In the genomic region with DNA sequence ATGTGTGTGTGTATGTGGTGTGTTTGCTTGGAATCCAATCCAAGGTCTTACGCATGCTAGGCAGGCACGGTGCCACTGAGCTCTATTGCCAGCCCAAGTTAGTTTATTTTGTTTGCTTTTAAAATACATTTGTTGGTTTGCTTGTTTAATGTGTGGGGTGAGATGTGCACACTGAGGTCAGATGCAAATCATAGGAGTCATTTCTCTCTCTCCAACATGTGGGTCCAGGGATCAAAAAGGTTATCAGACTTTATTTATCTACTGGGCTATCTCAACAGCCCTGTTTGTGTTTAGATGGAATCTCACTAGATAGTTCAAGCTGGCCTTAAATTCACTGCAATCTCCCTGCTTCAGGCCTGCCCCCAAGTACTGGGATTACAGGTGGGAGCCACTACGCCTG, we compare ENCODE assay signal across 24 mouse cellular contexts. TPM values are rescaled to one million over a fixed set of nuclear protein-coding genes. Genes with fewer than 3 reads are reported as not detected.
DNase-seq lines count a peak whose midpoint lies in the region; ATAC-seq and TF ChIP-seq lines count a peak whose summit lies in the region.
"Had no signal": no experiment of that assay in that cellular context is flagged by ENCODE, and none has a peak within 500 bp of the region (broad histone marks: within the 10 kb centered on the region; RNA-seq: fewer than 3 reads in every experiment).

No protein-coding gene starts in this region.

- H3K4me1 ChIP-seq in liver, embryonic 12.5 days = peaks cover 3% of the 10 kb centered on the region; the same call in 1 of the 2 replicates
- no peaks in the 10 kb centered on the region for H3K4me1 ChIP-seq in liver, postnatal 0 days (ENCODE audit: insufficient read depth)
- H3K4me1 ChIP-seq: embryonic facial prominence, embryonic 12.5 days; forebrain, embryonic 15.5 days had no signal

- H3K4me3 ChIP-seq in liver, embryonic 12.5 days = no peak overlapping the region
- no peak overlapping the region for H3K4me3 ChIP-seq in liver, postnatal 0 days (ENCODE audit: low read depth, low read length)
- H3K4me3 ChIP-seq: embryonic facial prominence, embryonic 10.5 days; embryonic facial prominence, embryonic 12.5 days; forebrain, embryonic 13.5 days; forebrain, embryonic 15.5 days had no signal

- 62% methylated on average over 3 of the region's 3 CpGs for WGBS in liver, embryonic 12.5 days (ENCODE audit: insufficient replicate concordance)
- 61% methylated on average over 3 of the region's 3 CpGs for WGBS in liver, postnatal 0 days (ENCODE audit: insufficient replicate concordance)

- TF ChIP-seq EP300 in liver, postnatal 0 days (IDR thresholded peaks at IDR 0.05; ENCODE audit: low read depth) = no peak

- H3K9ac ChIP-seq in liver, embryonic 12.5 days = no peak overlapping the region
- no peak overlapping the region for H3K9ac ChIP-seq in liver, postnatal 0 days (replicated peaks)
- H3K9ac ChIP-seq: embryonic facial prominence, embryonic 12.5 days; forebrain, embryonic 13.5 days; forebrain, embryonic 15.5 days; forebrain, postnatal 0 days had no signal

- DNase-seq in adrenal gland, postnatal 10 days = peak; percentile 29
- DNase-seq in adrenal gland, postnatal 36 days = no peak
- DNase-seq in NIH3T3 (ENCODE audit: low read depth) = peak; percentile 18
- no peak for DNase-seq in liver, postnatal 0 days
- no peak for DNase-seq in layer of hippocampus, postnatal 10 days (ENCODE audit: low spot score in 2 of 2)
- DNase-seq in embryo, embryonic 11 days = no peak
- DNase-seq: adrenal gland, adult 2 months; adrenal gland, postnatal 14 days; B cell, adult 2 months; cerebellum, adult 11 months; cerebellum, adult 18-20 months; cerebellum, adult 8-10 months; cerebellum, adult 9-11 months; cerebellum, postnatal 14 days; cerebellum, postnatal 36 days; forebrain, postnatal 0 days had no signal

- no peak overlapping the region for H3K27ac ChIP-seq in liver, embryonic 12.5 days
- H3K27ac ChIP-seq in liver, postnatal 0 days (ENCODE audit: low read depth) = no peak overlapping the region
- H3K27ac ChIP-seq: embryonic facial prominence, embryonic 10.5 days; embryonic facial prominence, embryonic 12.5 days; forebrain, embryonic 13.5 days; forebrain, embryonic 15.5 days had no signal

- no peaks in the 10 kb centered on the region for H3K9me3 ChIP-seq in liver, embryonic 12.5 days (replicated peaks)
- H3K9me3 ChIP-seq in liver, postnatal 0 days (ENCODE audit: low read length) = no peaks in the 10 kb centered on the region
- H3K9me3 ChIP-seq: embryonic facial prominence, embryonic 10.5 days; embryonic facial prominence, embryonic 12.5 days; forebrain, embryonic 13.5 days; forebrain, embryonic 15.5 days; G1E had no signal

- no peak overlapping the region for H3K4me2 ChIP-seq in liver, embryonic 12.5 days
- no peak overlapping the region for H3K4me2 ChIP-seq in liver, postnatal 0 days (ENCODE audit: low read depth, low read length)
- H3K4me2 ChIP-seq: embryonic facial prominence, embryonic 12.5 days; forebrain, embryonic 13.5 days; forebrain, embryonic 15.5 days had no signal

- no peaks in the 10 kb centered on the region; the same call in none of the 2 replicates for H3K27me3 ChIP-seq in liver, embryonic 12.5 days (replicated peaks)
- no peaks in the 10 kb centered on the region for H3K27me3 ChIP-seq in liver, postnatal 0 days (ENCODE audit: insufficient read depth, low read length)
- H3K27me3 ChIP-seq: CH12.LX; embryonic facial prominence, embryonic 12.5 days; forebrain, embryonic 13.5 days; forebrain, embryonic 15.5 days had no signal

- no peak for TF ChIP-seq CTCF in liver, postnatal 0 days (IDR thresholded peaks at IDR 0.05; ENCODE audit: low read depth)

- ATAC-seq in liver, embryonic 12.5 days = 0 out of 2 replicates have a peak, but pooled peaks have one; percentile 3
- peak; percentile 72 for ATAC-seq in liver, postnatal 0 days
- ATAC-seq: CD4-positive, CD25-positive, alpha-beta regulatory T cell, adult 4 months; forebrain, embryonic 13.5 days; forebrain, embryonic 15.5 days; forebrain, postnatal 0 days had no signal

- no peaks in the 10 kb centered on the region for H3K36me3 ChIP-seq in liver, embryonic 12.5 days
- 0 out of 2 replicates have a peak, but pooled peaks cover 2% of the 10 kb centered on the region for H3K36me3 ChIP-seq in liver, postnatal 0 days (replicated peaks; ENCODE audit: insufficient read depth, low read length)
- H3K36me3 ChIP-seq: embryonic facial prominence, embryonic 10.5 days; embryonic facial prominence, embryonic 12.5 days; forebrain, embryonic 15.5 days had no signal

RNA-seq across cellular contexts. Expression of gene Shld1, which starts 19.6 kb away (rescaled TPM):
- total RNA-seq in adrenal gland, postnatal 10 days (2021) = 1 to 10 TPM; 7.6 to 9.9 TPM
- total RNA-seq in adrenal gland, postnatal 36 days (2021) = 10 to 100 TPM in 1 of 2 experiments, 1 to 10 TPM in 1; 7.7 to 12.8 TPM
- 9.5 and 11.6 TPM in 2 replicates for polyA plus RNA-seq in liver, embryonic 12.5 days (2016; fragmentation: Nextera tagmentation; extraction: Ambion mirVana)
- polyA plus RNA-seq in liver, postnatal 0 days (2015; fragmentation: Nextera tagmentation; extraction: Ambion mirVana) = 9.5 and 11.1 TPM in 2 replicates
- total RNA-seq in layer of hippocampus, postnatal 10 days (2021) = 1 to 10 TPM; 7.7 to 9.1 TPM

Comparison
In these comparisons a context has a peak if more than half of its experiments do, and no peak if none do; other contexts are left out.
1. DNase-seq: peak in adrenal gland, postnatal 10 days (single experiment) and NIH3T3 (single experiment); none in adrenal gland, postnatal 36 days (0 of 2), liver, postnatal 0 days (single experiment), layer of hippocampus, postnatal 10 days (0 of 2) and embryo, embryonic 11 days (single experiment).